Mouse (Mus musculus) brain, adult 2 months (tissue): ENCODE measurements at regions not wholly inside any gene's neighbourhood (a gene's known extent, or its start where the extent isn't known, plus 50 kb on each side); places are given as distances from the start of the nearest gene placed in this dataset.

ENCODE experiments used
- DNase-seq: peaks from one replicate; pipeline ENCODE4 v3.0.0; 2011; ENCODE audit warnings: low read depth, low spot score

DNA sequence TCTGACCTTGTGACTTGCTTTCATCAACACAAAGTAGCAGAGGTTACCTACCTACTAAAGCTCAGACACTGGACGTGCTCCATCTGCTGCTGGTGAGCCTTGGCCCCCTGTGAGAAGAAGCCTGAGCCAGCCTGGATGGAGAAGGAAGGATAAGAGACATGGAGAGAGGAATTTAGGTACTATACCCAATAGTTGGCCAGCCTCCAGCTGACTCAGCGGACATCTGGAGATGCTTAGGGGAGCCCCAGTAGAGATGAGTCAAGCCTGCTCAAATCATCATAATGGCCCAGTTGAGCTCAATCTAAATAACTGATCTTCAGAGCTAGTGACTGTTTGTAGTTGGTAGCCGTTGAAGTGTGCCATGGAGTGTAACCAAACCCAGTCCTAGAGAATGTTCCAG is 53.7 kb upstream of the Ripply2 start:
- DNase-seq = peak; percentile 93

DNA sequence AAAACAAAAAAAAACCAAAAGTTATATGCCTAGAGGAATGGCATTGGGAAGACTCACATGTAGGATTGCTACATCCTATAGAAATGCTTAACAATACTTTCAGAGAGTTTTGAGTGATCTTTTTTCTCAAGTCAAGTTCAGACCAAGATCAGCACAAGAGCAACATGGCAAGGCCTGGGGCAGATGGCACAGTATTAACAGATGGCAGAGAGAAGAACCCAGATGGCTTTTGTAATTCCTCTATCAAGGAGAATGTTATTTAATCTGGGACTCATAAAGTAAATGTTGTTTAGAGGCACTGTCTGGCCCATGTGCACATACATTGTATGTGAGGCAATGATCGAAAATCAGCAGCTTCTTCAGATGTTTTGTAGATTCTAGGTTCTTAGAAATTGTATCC is 58.3 kb upstream of the Ripply2 start:
- peak; percentile 92 for DNase-seq

DNA sequence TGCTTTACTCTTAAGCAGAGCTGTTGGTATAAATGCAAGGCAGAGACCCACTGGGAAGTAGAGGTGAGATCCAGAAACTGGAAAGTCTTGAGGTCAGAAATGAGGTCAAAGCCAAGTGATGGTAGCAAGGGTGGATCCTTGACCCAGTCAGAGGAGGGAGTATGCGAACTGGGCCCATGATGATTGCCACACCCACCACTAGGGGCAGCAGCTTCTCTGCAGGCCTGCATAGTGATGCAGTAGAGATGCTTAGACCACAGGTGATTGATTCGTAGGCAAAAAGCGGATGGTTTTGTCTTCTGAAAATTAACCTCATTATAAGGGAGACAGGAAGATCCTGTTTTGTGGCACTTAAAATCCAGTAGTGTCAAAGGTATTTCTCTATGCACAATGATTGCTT is 59.6 kb upstream of the Ripply2 start:
- peak; percentile 16 for DNase-seq

DNA sequence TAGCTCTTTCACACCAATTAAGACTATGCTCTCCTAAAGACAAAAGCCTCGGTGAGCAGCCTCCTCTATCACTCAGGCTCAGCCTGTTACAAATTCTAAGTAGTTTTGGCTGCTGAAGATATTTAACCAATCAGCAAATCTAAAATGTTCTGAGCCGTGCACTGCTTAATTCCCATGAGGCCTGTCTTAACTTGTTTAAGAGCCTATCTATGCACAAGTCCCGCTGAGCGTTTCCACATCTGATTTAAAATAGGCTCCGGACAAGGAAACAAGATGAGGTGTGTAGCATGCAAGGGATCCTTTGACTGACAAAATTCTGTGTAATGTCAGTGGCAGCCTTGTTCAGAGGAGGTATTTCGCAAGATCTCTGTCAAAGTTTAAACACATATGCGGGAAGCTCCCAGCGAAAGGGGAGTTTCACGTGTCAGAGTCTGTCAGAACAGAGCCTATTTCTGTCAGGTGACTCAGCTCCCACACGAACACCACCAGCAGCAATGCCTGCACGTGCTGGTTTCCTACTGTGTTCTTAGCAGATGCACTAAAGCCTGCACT is 63.3 kb upstream of the Ripply2 start:
- peak; percentile 78 for DNase-seq

DNA sequence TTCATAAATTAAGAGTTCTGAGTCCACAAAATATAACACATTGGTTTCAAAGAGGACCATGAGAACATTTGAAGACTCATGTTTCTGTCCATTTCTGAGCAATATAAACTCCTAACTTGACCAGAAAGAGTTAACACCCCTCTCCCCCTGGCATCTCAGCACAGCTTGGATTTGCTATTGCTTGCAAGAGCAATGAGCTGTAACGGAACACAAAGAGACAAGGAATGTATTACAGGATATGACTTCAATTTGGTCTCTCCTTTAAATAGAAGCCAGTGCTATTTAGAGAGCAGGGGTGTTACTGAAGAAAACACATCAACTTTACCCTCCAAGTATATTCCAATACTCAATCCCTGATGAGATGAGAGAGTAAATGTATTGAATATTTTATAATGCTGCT is 65.5 kb upstream of the Ripply2 start:
- no peak for DNase-seq

DNA sequence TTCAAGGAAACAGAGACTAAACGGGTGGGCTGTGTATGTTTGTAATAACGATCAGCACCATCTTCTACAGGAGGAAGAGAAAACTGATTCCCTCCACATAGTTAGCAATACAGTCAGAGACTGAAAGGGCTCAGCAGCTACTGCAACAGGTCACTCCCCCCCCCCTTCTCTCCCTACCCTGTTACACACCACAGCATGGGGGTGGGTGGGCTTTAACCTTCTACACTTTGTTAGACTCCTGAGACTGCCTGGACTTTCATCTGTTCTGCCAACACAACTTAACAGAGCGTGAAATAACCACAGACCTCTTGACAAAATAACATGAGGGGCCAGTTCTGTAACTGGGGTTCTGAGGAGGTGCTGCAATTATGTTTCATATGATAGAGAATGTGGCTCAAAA is 50.7 kb upstream of the Snap91 start:
- no peak for DNase-seq
